Mouse (Mus musculus): ENCODE data around the gene Dok5. TPM values are rescaled to one million over a fixed set of nuclear protein-coding genes. Genes with fewer than 3 reads are reported as not detected.

Dok5 gene
- total RNA-seq, 2 experiments from 2014 or later = not detected

DNA sequence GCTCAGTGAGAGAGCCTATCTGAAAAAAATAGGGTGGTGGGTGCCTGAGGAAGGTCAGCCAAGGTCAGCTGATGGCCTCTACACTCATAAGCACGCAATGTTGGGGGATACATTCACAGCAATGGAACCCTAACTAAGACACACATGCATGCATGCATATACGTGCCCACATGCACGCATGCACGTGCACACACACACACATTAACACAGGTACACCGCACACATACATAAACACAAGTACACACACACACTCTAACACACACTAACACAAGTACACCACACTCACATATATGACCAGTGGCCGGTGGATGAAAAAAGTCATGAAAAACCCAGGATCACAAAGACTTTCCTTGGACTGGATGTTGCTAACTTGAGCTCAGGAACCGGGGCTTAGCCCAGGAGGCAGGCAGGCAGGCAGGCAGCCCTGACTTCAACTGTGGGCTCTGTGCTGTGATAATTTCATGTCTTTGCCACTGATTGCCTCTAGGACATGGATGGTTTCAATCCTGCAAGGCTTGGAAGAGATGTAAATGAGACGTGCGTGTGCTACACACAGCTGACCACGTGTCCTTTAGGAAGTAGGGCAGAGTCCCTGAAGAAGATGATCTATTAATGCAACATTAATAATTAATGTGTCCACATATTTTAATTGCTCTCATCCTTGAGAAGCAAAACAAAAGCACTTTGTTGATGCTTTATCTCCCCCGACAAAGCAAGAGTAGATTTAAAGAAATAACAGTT, 48.6 kb downstream of the Dok5 start:
- ATAC-seq (replicated peaks; ENCODE audit: poor library complexity, severe bottlenecking) = no peak

DNA sequence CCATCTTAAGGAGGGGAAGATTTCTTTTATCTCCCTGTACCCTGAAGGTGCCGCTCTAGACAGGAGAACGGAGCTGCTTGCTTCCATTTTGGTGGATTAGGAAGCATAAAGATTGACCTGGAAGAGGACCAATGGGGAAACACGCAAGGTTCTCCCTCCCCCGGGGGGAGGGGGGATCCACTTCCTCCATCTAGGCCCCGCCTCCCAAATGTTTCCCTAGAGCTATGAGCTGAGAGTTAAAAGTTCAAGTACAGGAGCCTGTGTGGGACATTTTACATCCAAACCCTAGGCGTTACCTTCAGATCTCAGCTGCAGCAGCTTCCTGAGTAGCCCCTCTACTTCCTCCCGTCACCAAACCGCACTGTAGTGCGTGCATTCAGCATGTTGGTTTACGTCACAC, 56.5 kb downstream of the Dok5 start:
- no peak for ATAC-seq (replicated peaks; ENCODE audit: poor library complexity, severe bottlenecking)

DNA sequence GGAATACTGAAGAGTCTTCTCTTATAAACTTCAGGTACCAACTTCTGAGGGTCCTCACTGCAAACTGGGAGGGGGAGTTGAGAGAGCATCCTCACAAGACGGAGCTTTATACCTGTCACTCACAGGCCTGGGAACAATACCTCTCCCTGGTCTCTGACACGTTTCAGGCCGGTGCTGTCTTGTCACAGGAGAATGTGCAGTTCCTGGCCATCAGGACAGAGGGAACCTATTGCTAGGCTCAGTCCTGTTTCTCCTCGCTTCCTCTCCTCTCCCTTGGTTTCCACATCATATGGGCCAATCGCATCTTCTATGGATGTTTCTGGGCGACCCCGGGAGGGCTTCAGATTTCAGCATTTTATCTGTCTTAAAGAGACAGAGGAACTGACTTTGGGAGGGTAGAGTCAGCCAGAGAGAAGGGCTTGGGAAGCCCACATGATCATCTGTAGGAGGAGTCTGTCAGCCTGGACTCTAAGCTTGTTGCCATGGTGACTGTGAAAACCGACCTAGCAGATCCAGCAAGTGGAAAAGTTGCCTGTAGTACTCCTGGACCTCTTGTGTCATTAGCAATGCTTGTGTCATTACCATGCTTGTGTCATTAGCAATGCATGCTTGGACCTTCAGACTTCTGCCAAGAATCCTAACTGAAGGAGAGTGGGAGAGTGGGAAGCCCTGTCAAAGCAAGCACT, 59.9 kb downstream of the Dok5 start:
- no peak for ATAC-seq (replicated peaks; ENCODE audit: poor library complexity, severe bottlenecking)

DNA sequence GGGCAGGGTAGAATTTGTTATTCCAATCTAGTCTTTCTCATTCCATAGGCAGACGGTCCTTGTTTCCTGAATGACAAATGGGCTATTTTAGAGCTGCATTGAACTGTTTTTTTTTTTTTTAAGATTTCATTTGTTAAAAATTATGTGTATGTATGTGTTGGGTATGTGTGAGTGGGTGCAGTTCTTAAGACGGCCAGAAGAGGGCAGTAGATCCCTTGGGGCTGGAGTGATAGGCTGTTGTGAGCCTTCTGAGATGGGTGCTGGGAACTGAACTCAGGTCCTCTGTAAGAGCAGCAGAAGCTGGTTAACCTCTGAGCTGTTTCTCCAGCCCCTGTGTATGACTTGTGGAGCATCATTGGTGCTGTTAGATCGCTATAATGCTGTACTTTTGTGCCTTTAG, 63.6 kb downstream of the Dok5 start:
- ATAC-seq (replicated peaks; ENCODE audit: poor library complexity, severe bottlenecking) = no peak

DNA sequence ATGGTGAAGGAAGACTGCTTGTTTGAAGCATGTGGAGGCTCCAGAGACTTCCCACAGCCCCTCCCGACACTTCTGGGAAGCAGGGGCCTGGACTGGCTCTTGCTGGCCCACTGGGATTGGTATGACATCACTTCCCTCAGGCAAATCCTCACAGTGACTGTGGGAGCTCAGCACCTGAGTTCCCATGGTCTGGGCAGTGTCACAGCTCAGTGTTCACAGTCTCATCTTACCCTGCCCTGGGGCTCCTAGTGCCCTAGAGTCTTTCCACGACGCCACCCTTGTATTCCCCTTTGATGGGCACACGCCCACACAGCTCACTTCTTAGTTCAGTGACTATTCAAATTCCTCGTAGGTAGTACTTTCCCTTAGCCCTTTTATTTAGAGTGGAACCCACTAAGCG, 71.4 kb downstream of the Dok5 start:
- ATAC-seq (replicated peaks; ENCODE audit: poor library complexity, severe bottlenecking) = no peak

DNA sequence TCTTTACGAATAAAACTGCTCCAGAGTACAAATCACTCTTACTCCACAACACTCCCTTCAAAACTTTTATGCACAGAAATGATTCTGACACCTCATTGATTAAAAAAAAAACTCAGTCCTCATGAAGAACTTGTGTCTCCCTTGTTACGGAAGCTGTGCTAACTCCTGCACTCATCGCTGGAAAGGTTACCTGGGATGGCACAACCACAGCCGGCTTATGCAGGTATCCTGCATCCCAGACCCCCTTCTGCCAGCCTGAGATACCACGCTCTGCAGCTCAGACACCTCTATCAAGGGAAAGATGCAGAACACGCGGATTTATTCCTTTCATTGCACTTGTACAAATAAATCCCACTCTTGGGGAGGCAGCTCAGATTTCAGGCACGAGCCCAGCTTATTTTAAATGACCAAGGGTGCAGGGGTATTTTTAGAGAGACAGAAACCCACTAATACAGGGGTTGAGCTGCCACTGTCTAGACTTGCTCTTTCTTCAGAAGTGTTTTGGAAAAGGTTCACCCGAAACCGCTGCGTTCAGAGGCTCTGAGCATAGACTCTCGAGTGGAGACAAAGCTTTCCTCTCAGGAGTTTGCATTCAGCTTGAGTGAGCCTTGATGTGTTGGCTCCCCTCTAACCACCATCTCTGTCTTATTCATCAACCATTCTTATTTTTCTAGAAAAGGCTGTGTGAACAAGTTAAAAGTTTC, 76.1 kb downstream of the Dok5 start:
- ATAC-seq (replicated peaks; ENCODE audit: poor library complexity, severe bottlenecking) = no peak

DNA sequence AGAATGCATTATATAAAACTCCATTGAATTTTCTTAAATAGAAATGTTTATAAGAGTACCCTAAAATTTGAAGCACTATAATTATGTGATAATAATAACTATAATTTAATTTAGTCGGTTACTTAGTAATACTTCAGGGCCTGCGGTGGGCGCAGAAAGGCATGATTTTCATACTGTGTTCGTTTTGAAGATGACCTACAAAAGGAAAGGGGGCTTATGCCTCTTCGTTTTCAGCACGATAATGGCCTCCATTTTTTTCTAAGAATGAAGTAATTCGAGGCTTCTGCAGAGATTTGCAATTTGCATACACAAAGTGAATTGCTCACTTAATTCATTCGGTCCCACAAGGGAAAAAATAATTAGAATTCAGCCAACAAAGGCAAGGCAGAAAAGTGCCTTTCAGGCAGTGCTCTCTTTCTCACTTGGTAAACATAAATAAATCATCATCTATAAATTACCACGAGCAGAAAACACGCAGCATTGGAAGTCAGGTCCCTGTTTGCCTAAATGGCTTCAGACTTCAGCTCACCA, 76.7 kb downstream of the Dok5 start:
- no peak for ATAC-seq (replicated peaks; ENCODE audit: poor library complexity, severe bottlenecking)

DNA sequence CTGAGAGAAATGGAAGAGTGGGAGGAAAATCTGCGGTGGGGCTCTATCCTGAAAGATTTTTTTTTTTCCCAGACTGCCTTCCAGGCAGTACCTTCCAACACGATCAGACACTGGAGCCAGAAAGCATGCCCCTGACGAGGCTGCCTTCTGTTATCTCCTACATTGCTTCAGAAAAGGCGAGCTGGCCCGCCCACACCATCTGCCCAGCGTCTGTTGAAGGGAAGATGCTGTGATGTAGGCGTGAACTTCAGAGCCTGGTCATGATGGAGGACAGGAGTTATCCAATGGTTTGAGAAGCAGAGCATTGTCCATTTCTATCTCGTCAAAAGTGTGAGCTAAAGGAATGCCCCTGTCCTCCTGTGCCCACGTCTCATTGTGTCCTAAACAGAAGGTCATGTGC, 79.7 kb downstream of the Dok5 start:
- ATAC-seq (replicated peaks; ENCODE audit: poor library complexity, severe bottlenecking) = no peak

DNA sequence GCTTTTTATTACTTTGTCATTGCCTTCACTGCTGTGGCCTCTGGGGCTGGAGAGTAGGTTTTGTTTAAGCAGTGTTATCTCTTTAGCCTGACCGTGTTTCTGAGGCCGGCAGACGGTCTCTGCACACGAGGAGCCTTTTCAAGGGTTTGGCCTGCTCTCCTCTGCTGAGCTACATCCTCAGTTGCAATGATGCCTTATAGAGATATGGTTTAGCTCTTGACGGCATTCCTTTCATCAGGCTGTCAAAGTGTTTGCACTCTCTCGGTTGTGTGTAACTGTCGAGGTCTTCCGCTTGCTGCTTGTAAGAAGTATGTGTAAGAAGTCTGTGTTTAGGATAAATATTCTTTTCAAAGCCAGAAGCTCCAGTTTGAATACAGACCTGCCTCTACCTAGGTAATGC, 84.7 kb downstream of the Dok5 start:
- ATAC-seq (replicated peaks; ENCODE audit: poor library complexity, severe bottlenecking) = no peak

DNA sequence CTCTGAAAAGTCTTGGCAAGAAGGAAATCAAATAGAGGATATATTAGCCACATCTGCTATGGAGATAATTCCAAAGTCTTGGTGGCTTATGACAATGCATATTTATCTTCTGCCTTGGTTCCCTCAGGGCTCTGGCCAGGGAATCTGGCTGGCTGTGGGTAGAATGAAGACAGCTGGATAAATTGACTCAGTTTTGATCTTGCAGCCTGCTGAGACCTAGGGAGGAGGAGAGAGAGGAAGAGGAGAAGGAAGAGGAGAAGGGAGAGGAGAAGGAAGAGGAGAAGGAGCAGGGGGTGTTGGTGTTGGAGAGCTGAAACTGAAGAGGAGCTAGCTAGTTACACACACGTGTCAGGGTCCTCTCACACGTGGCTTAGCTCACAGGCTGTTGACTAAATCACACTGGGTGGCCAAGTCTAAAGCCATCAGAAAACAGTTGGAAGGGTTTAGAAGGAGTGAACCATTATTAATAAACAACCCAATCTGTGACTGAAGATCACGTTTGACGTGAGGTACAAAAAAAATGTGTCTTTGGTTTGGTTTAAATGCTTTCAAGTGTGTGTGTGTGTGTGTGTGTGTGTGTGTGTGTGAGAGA, 85.6 kb downstream of the Dok5 start:
- ATAC-seq (replicated peaks; ENCODE audit: poor library complexity, severe bottlenecking) = no peak

DNA sequence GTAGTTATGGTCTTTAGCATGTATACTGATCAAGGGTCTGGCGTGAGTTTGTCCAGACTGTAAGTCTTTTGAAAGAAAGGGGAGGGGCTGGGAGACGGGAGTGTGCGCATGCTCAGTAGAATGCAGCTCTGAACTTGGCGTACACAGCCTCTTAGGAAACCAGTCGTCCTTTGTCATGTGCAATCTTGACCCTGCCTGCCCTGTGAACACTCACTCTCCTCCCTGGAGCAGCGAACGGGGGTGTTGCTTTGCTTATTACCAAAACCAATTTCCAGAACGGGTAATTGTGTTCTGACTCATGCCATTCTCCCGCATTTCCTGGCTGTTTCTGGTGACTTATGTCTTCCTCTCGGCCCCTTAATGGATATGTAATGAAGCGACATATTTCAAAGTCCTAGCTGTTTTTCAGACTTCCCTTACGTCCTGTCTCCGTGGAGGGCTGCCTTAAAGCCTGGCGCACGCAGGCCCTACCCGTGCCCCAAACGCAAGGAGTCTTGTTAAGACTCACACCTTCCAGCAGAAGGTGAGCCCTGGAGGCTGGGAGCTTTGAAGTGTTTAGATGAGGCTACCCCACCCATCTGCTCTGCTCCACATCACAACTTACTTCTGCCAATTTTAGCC, 95.3 kb downstream of the Dok5 start:
- ATAC-seq (replicated peaks; ENCODE audit: poor library complexity, severe bottlenecking) = 0 out of 2 replicates have a peak, but pooled peaks have one; percentile 42

DNA sequence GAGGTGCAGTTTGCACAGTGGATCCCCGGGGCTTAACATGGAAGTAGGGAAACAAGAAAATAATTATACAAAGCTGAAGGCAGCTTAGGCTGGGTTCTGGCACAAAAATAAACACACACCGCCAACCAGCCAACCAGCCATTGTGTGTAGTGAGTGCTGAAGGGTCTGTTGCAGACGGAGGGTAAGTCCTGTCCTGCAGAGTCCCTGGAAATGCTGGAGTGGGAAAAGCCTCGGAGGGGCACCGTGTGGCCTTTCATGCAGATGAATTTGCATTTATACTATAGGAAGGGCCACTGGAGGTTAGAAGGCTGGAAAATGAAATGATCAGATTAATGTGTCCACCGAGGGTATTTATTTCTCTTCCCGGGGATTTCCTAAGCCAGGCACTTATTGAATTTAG, 97.2 kb downstream of the Dok5 start:
- ATAC-seq (replicated peaks; ENCODE audit: poor library complexity, severe bottlenecking) = no peak

DNA sequence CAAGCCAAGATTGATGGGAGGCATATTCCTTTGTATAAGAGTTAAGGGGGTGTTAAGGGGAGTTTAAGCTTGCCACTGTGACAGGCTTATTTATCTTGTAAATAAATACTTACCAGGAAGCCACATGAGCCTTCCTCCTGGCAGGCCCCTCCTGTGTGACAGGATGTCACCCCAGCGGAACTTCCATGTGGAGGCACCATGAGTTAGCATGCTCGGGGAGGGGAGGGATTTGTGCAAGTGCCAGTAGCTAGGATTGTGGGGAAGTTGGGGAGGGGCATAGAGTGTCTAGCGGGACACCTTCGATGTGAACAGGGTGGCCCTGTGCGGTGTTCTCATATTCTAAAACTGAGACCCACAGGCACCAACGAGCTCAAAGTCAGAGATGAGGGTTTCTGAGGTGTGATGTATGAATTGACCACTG, 97.6 kb downstream of the Dok5 start:
- ATAC-seq (replicated peaks; ENCODE audit: poor library complexity, severe bottlenecking) = no peak

DNA sequence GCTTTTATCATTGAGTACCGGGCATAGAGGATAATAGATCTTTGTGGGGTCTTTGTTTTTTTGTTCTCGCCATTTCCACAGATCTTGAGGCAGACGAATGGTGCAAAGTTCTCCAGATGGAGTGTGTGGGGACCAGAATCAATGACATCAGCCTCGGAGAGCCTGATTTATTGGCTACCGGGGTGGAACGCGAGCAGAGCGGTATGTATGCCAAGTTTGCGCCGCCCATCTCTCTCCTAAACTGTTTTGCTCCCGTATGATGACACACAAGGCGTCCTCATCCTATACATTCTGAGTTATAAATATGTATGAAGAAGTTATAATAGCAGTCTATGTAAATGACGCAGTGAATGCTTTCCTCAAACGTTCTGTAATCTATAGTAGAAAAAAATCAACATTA, 98.4 kb downstream of the Dok5 start:
- ATAC-seq (replicated peaks; ENCODE audit: poor library complexity, severe bottlenecking) = no peak

DNA sequence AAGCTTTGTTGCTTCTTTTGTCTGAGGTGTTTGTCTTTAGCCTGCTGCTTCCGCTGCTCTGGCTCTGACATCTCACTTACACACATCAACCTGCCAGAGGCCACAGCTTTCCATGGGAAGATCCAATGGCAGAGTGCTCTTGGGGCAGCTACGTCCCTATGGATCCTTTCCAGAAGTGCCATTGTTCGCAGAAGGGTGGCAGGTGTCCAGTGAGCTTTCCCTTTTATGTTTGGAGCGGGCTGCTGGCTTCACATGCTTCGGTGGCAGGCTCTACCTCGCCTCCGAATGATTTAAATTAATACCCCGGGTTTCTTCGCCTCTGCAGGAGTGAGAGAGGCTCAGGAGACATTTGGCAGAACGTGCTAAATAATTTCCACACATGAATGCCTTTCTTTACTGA, 105.3 kb downstream of the Dok5 start:
- ATAC-seq (replicated peaks; ENCODE audit: poor library complexity, severe bottlenecking) = no peak

DNA sequence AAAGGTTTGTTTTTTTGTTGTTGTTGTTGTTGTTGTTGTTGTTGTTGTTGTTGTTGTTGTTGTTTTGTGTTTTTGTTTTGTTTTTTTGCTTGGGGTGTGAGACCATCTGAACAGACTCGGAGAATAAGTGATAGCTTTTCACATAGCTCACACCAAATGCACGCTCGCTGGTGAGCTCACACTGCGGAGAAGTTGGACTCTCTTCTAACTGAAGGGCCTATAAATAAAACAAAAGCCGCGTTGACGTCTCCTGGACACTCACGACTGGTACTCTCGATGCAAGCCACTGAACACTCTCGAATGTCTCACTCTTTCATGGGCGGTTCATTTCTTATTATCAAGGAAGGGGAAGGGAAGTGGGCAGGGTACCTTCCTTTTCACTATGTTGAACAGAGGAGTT, 105.8 kb downstream of the Dok5 start:
- no peak for ATAC-seq (replicated peaks; ENCODE audit: poor library complexity, severe bottlenecking)

DNA sequence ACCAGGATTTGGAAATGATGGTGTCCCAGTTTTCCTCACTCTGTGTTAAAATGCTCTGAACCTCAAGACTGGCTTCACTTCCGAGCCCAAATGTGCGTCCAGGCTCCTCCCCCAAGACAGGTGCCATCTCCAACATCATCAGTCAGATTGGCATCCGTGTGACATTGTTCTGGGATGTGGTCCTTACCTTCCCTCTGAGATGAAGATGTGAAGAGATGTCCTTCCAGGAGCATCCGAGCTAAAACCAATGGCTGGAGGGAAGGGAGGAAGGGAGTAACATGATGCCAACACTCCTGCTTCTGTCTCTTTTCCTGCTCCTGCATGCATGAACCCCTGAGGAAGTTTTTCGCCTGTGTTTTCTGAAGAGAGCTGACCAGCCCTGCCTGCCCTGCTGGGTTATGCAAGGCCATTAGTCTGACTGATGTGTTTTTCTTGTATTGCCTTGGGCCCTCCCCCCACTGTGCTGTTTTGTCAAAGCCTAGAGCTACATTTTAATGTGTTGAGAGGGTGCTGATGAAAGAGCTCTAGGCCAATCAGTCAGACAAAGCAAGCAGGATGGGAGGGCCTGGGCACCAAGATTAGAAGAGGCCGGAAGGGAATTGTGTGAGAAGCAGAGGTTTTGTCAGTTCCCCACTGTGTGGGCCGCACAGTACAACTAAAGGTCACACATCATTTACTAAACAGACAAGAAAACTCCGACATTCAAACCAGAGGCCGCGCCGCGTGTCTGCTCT, 106.4 kb downstream of the Dok5 start:
- no peak for ATAC-seq (replicated peaks; ENCODE audit: poor library complexity, severe bottlenecking)

DNA sequence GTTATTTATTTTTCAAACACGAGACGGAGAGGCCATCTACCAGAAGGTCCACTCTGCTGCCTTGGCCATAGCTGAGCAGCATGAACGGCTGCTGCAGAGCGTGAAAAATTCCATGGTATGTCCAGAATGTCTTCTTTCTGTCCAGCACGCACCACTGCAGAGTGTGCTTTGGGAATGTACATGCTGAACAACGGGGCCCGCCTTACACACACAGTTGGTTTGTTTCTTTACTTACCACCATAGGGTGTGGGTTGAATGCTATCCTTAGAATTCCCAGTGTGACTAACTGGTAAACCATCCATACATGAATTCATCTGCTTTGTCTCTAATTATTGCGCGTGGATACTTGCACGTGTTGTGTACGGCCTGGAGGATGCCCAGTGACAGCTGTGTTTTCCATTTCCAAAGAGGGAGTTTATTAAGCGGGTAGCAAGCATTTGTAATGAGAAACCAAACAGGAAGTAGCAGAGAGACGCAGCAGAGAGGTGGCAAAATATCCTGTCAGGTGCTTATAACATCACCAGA, 109.9 kb downstream of the Dok5 start:
- ATAC-seq (replicated peaks; ENCODE audit: poor library complexity, severe bottlenecking) = no peak

DNA sequence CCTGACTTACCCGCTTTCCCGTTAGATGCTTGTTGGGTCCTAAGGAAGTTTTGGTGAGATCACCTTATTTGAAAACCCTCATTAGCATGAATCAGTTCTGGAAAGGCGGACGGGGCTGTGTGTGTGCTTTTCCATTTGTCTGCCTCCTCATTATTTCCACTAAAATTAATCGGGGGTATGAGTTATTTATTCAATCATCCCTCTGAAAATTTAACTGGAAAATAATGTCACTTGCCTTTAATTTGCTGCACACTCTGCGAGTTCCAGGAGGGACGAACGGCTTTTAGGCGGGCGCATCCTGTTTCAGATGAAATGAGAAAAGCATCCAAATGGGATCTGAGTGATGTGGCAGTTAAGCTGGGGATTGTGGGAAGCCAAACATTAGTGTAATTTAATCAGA, 113.9 kb downstream of the Dok5 start:
- ATAC-seq (replicated peaks; ENCODE audit: poor library complexity, severe bottlenecking) = no peak

DNA sequence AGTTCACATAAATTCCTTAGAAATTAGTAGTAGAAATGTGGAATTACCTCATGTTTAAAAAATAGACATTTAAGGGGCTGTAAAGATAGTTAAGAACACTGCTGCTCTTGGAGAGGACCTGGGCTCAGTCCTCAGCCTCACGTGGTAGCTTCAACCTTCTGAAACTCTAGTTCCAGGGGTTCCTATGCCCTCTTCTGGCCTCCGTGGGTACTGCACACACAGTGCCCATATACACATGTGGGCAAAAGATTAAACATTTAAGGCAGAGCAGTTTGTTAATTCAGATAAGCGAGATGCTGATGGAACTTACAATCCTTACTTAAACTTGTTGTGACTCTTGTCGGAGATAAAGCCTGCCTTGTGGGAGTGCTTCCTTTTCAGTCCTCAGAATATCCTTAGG, 118.5 kb downstream of the Dok5 start:
- no peak for ATAC-seq (replicated peaks; ENCODE audit: poor library complexity, severe bottlenecking)

Data from granulocyte monocyte progenitor cell, adult 5-6 weeks (primary cell).